Mouse (Mus musculus): ENCODE data around the gene 4930550C14Rik.

- TF ChIP-seq EP300 (IDR thresholded peaks at IDR 0.05; ENCODE audit: low read depth): no peak
- no peak for TF ChIP-seq CTCF (IDR thresholded peaks at IDR 0.05; ENCODE audit: low read depth)
These were observed 30.8 kb upstream of the 4930550C14Rik start for GRCm38 (mm10) chr9:53371339-53371738.
